Mouse (Mus musculus) megakaryocyte, embryonic 14.5 days (primary cell): ENCODE measurements around the gene Omp.

Experiments
- FLI1 ChIP-seq: IDR thresholded peaks from 2 replicates; pipeline ENCODE4 v1.6.1; 2012; ENCODE audit warnings: low read length, inconsistent platforms, mixed read lengths
- GATA1 ChIP-seq: IDR thresholded peaks from 3 replicates; pipeline ENCODE4 v1.6.1; 2012; ENCODE audit warnings: mixed read lengths, low read length, inconsistent platforms, borderline replicate concordance

DNA sequence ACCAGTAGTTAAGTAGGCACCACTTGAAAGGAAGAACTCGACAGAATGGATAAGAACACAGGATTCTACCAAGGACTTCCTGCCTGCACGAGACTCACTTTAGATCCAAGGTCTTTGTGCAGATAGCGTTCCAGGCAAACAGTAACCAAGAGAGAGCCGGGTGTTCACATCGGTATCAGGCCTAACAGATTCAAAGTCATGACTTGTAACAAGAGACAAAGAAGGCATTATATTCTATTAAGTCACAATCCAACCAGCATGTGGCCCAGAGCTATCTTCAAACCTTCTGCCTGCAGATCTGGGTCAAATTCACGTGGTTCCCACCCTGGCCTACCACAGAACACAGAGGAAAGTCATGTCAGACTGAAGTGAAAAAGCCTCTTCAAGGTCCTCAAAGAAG lies 30.6 kb downstream of the Omp start:
- TF ChIP-seq FLI1 (no peak), GATA1 (no peak)
